Comparison of ENCODE assay signal across 8 mouse cellular contexts in the genomic region with DNA sequence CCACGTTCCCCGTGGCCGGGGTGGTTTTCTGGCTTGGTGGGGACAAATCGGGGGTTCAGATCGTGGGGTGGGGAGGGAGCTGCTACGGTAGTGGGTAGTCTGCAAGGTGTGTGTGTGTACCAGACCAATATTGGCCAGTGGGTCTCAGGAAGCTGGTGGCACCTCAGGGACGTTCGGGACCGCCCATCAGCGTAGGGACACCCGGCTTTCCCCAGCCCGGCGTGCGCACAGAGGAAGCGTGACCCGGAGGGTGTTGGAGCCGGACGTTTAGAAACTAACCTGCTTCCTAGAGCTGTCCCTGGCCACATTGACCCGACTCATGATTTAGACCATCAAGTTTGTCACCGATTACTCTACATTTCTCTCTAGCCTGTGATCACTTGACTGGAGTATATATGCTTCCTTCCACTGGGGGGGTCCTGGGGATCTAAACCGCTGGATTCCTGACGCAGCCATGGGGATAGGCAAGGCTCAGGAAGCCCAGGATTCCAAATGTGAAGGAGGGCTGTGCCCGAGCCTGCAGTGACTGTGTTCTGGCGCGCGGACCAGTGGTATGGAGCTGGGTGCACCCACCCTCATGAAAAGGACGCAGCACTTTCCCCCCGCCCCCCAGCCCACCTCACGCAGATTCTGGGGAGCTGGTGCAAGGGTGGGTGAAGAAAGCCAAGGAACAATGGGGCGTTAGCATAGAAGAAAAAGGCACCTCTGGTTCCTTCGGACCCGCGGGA.
DNase-seq lines count a peak whose midpoint lies in the region; ATAC-seq and TF ChIP-seq lines count a peak whose summit lies in the region.

No protein-coding gene starts in this region.

- DNase-seq in layer of hippocampus, adult 2 months (ENCODE audit: low spot score in 2 of 2), result no peak
- DNase-seq in layer of hippocampus, postnatal 10 days (ENCODE audit: low spot score in 2 of 2), result no peak
- DNase-seq in ZHBTc4 (ENCODE audit: low read depth, low spot score), result peak; percentile 50
- DNase-seq in forebrain, embryonic 14.5 days (ENCODE audit: low spot score), result peak; percentile 60
- DNase-seq in lung, postnatal 10 days, result peak; percentile 49

- peak overlapping the region; percentile 95 for H3K27ac ChIP-seq in layer of hippocampus, adult 2 months
- H3K27ac ChIP-seq in forebrain, embryonic 14.5 days (ENCODE audit: low read depth, low read length), result peak overlapping the region; percentile 90
- H3K27ac ChIP-seq in intestine, embryonic 15.5 days, result no peak overlapping the region
- H3K27ac ChIP-seq in stomach, embryonic 15.5 days, result no peak overlapping the region

- H3K4me3 ChIP-seq in layer of hippocampus, adult 2 months, result peak overlapping the region; percentile 83
- H3K4me3 ChIP-seq in forebrain, embryonic 14.5 days (ENCODE audit: low read depth, low read length), result peak overlapping the region; percentile 86
- H3K4me3 ChIP-seq in intestine, embryonic 15.5 days (replicated peaks), result peak overlapping the region; percentile 64
- H3K4me3 ChIP-seq in stomach, embryonic 15.5 days (replicated peaks), result peak overlapping the region; percentile 66

- peak overlapping the region; percentile 88 for H3K9ac ChIP-seq in forebrain, embryonic 14.5 days (ENCODE audit: low read length)
- H3K9ac ChIP-seq in intestine, embryonic 15.5 days, result peak overlapping the region; percentile 58
- peak overlapping the region; percentile 47; the same call in 1 of the 2 replicates for H3K9ac ChIP-seq in stomach, embryonic 15.5 days

- H3K36me3 ChIP-seq in forebrain, embryonic 14.5 days (ENCODE audit: control insufficient read depth, insufficient read depth, low read length), result no peaks in the 10 kb centered on the region
- H3K36me3 ChIP-seq in intestine, embryonic 15.5 days, result no peaks in the 10 kb centered on the region
- no peaks in the 10 kb centered on the region for H3K36me3 ChIP-seq in stomach, embryonic 15.5 days

- peak overlapping the region; percentile 87 for H3K4me2 ChIP-seq in forebrain, embryonic 14.5 days (ENCODE audit: low read length)
- H3K4me2 ChIP-seq in intestine, embryonic 15.5 days (replicated peaks), result peak overlapping the region; percentile 96
- peak overlapping the region; percentile 95 for H3K4me2 ChIP-seq in stomach, embryonic 15.5 days

- H3K27me3 ChIP-seq in forebrain, embryonic 14.5 days (replicated peaks; ENCODE audit: control insufficient read depth, insufficient read depth, low read length), result peaks cover 27% of the 10 kb centered on the region
- peaks cover 76% of the 10 kb centered on the region for H3K27me3 ChIP-seq in intestine, embryonic 15.5 days (replicated peaks)
- H3K27me3 ChIP-seq in stomach, embryonic 15.5 days (replicated peaks), result peaks cover 74% of the 10 kb centered on the region

- 0% methylated on average over 33 of the region's 33 CpGs for WGBS in forebrain, embryonic 14.5 days
- under 1% methylated on average over 33 of the region's 33 CpGs for WGBS in intestine, embryonic 15.5 days
- WGBS in stomach, embryonic 15.5 days, result under 1% methylated on average over 33 of the region's 33 CpGs

- 0 out of 2 replicates have a peak, but pooled peaks have one; percentile 9 for TF ChIP-seq CTCF in layer of hippocampus, adult 2 months (conservative IDR thresholded peaks at IDR 0.05)

- no peaks in the 10 kb centered on the region for H3K9me3 ChIP-seq in forebrain, embryonic 14.5 days (replicated peaks; ENCODE audit: control insufficient read depth, low read length)
- no peaks in the 10 kb centered on the region for H3K9me3 ChIP-seq in intestine, embryonic 15.5 days
- H3K9me3 ChIP-seq in stomach, embryonic 15.5 days, result no peaks in the 10 kb centered on the region

- H3K4me1 ChIP-seq in forebrain, embryonic 14.5 days (ENCODE audit: control insufficient read depth, insufficient read depth, low read length), result peaks cover 9% of the 10 kb centered on the region
- peaks cover 27% of the 10 kb centered on the region for H3K4me1 ChIP-seq in intestine, embryonic 15.5 days (replicated peaks)
- H3K4me1 ChIP-seq in stomach, embryonic 15.5 days, result peaks cover 5% of the 10 kb centered on the region; the same call in 1 of the 2 replicates

- peak; percentile 28 for ATAC-seq in forebrain, embryonic 14.5 days
- no peak for ATAC-seq in intestine, embryonic 15.5 days
- no peak for ATAC-seq in stomach, embryonic 15.5 days (ENCODE audit: insufficient read depth, low FRiP score, low read depth)
- no peak for ATAC-seq in erythroid progenitor cell, adult 5-6 weeks (replicated peaks; ENCODE audit: low FRiP score, poor library complexity, severe bottlenecking)

Comparison
In these comparisons a context has a peak if more than half of its experiments do, and no peak if none do; other contexts are left out.
1. DNase-seq: peak in ZHBTc4 (single experiment), forebrain, embryonic 14.5 days (single experiment) and lung, postnatal 10 days (single experiment); none in layer of hippocampus, adult 2 months (0 of 2) and layer of hippocampus, postnatal 10 days (0 of 2).
2. H3K27ac ChIP-seq: peak in layer of hippocampus, adult 2 months (single experiment) and forebrain, embryonic 14.5 days (single experiment); none in intestine, embryonic 15.5 days (single experiment) and stomach, embryonic 15.5 days (single experiment).
3. Peak in every context shown above with its lines, with median percentiles within 50 percentile points of each other: H3K4me3 ChIP-seq, H3K4me2 ChIP-seq and H3K9ac ChIP-seq.